Mouse (Mus musculus) c-Kit-negative CD71-positive TER-119-positive erythroid progenitor cells, embryonic 14.5 days (primary cell): ENCODE results near the gene Rbm20.

Experiments
- DNase-seq: peaks from one replicate; pipeline ENCODE4 v3.0.0-alpha.2; 2013; ENCODE audit warnings: low read depth, low spot score

The Rbm20 gene

DNA sequence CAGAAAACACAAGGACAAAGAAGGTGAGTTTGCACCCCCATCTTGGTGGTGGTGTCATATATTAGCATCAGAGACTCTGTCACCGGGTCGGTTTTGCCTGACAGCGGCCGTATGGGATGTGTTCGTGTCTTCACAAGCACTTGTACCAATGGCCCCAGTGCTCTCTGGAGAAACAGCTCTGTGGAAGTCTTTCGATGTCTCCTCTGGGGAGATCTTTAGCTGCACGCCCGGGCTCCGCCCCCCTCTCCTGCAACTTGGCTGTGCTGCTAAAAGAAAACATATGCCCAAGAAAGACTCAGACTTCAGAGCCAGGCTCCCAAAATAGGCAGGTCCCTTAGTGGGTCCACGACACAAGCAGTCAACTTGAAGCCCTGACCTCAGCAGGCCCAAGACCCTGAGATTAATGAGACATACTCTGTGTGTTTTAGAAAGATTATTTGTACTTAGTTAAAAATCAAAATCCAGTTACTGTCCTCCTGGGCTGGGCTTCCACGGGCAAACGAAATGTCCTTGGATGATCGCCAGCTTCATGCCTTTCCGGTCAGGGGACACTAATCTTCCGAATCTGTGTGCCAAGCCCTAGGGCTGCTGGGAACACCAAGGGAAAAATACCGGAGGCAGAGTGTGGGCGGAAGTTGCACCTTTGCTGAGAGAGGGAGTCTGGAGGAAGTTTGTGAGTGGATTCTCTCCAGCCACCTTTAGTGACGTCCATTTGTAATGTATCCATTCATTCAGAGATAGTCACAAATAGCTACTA, 173.2 kb downstream of the Rbm20 start:
- no peak for DNase-seq

DNA sequence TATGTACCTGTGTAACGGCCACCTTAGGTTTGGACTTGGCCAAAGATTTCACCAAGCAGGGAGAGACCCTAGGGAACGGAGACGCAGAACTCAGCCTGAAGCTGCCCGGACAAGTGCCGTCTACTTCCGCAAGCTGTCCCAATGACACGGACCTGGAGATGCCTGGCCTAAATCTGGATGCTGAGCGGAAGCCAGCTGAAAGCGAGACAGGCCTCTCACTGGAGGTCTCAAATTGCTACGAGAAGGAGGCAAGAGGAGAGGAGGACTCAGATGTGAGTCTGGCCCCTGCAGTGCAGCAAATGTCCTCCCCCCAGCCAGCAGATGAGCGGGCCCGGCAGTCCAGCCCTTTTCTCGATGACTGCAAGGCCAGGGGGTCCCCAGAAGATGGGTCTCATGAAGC, 174.2 kb downstream of the Rbm20 start:
- no peak for DNase-seq

- no peak for DNase-seq
Observed at GRCm38 (mm10) chr19:53851826-53852698, 175.0 kb downstream of the Rbm20 start.

GRCm38 (mm10) chr19:53852699-53853451, 175.8 kb downstream of the Rbm20 start:
- no peak for DNase-seq

DNA sequence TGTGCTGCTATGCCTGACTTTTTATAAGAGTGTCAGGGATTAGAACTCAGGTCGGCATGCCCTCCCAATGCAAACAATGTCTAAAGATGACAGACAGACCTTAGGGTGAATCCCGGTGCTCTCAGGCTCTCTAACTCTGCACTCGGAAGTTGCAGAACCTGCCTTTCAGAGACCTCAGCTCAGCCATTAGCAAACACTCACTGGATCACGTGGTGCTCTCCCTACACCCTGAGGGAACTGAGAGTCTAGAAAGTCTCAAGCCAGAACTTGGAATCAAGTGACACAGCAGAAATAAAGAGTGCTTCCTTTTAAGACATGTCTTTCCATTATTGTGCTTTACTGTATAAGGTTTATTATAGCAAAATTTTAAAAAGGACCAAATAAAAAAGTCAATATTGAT, 177.9 kb downstream of the Rbm20 start:
- DNase-seq = no peak

DNA sequence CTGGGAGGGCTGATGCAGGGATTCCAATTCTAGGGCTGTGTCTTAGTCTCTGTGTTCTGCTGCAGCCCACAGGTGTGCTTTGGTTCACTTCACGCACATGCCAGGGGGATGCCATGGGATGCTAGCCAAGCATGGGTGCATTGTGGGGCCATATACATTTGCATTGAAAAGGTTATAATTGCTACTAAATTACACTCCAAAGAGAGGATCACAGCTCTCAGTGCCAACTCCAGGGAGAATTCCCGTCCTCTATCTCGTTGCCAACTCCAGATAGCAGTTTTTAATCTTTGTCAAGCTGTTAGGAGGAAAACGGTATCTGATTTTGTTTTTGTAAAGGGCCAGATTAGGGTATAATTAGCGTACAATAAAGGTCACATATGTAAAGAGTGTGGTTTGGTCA, 178.7 kb downstream of the Rbm20 start:
- DNase-seq = no peak

DNA sequence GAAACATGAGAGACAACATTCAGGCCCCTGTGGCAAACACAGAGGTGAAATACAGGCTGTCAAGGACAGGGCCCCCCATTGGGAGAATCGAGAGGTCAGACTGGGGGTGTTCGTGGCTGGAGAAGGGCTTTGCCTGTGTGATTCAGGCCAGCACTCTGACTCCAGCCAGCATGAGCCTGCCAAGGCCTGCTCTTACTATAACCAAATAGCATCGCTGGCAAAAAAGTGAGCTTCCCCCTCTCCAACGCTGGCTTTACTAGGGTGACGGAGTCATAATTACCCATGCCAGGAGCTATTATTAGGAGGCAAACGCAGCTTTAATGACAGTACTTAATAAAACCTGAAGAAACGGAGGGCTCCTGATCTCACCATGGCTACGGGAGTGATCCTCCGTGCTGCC, 179.7 kb downstream of the Rbm20 start:
- no peak for DNase-seq

GRCm38 (mm10) chr19:53857962-53858361, 180.9 kb downstream of the Rbm20 start:
- no peak for DNase-seq

- DNase-seq = no peak
Observed at GRCm38 (mm10) chr19:53859149-53859548, 182.0 kb downstream of the Rbm20 start.

GRCm38 (mm10) chr19:53859593-53859992, 182.5 kb downstream of the Rbm20 start:
- no peak for DNase-seq

DNA sequence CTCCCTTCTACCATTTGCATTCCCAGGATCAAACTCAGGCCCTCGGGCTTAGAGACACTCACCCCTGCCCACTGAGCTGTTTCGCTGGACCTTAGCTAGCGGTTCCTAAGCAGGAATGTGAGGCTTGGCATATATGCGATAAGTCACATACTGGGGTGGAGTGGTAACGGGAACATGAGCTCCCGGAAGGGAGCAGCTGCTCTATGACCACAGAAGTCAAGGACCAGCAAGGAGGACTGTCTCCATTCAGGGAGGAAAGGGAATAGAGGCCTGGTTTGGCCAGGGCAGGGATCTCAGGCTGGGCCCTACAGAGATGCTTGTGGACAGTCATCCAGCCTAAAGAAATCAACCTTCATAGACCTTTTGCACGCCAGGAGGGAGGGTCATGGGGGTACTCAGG, 184.2 kb downstream of the Rbm20 start:
- no peak for DNase-seq

DNA sequence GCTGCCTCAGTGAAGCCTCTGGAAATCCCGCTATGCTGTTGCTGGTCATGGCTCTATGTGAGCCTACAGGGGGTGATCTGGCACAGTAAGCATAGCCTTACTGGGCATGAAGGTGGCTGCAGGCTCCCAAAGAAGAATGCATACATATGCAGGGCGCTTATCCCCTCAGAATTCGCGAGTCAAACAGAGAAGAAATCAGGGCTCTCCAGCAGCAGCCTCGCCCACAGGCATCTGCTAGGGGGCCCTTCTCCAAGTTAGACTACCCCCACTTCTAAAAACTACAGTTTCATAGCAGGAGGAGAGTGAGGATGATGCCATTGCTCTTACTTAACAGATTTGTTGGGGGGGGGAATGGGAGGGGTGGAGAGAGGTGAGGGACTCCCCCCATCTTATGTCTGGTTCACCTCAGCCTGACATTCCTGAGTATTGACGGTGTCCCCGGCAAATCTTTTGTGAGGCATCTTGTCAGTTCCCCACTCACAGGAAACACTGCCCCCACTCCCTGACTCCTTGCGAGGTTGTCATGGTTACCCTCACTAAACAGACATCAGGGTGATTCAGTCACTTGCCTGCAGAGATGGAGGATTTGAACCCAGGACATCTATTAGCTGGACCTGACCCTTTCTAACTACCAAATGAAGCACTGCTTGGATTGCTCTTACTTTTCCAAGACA, 185.6 kb downstream of the Rbm20 start:
- DNase-seq = no peak

GRCm38 (mm10) chr19:53867238-53867637, 190.1 kb downstream of the Rbm20 start:
- DNase-seq = no peak

DNA sequence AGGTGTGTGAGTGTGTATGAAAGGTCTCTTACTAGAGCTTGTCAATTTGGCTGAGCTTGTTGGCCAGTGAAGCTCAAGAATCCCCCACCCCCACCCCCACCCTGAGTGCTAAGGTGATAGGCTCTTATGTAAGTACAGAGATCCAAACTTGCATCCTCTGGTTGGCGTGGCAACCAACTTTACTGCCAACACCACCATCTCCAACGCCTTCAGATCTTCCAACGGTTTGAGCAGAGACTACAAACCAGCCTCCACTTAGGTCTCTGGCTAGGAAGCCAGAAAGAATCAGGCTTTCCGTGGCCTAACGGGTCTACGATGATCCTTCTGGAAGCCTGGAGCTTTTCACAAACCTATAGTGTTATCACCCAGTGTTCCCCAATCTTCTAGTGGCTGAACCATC, 191.0 kb downstream of the Rbm20 start:
- no peak for DNase-seq

DNA sequence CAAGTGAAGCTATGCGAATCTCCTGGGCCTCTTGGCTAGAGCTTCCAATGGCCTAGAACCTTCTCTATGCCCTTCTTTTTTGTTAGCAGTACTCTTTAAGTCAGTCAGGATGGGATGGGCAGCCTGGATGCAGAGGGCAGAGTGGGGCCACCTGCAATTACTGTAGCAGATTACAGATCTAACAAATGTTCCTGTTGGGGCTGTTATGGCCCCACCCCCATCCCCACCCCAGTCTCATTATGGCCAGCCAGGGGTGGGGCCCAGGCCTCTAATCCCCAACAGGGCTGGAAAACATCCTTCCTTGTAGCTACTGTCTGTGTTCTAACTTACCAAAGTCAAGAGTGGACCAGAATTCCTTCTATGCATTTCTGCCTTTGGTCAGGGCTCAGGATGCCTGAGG, 191.7 kb downstream of the Rbm20 start:
- DNase-seq = no peak

GRCm38 (mm10) chr19:53869427-53870385, 192.6 kb downstream of the Rbm20 start:
- DNase-seq = no peak

DNA sequence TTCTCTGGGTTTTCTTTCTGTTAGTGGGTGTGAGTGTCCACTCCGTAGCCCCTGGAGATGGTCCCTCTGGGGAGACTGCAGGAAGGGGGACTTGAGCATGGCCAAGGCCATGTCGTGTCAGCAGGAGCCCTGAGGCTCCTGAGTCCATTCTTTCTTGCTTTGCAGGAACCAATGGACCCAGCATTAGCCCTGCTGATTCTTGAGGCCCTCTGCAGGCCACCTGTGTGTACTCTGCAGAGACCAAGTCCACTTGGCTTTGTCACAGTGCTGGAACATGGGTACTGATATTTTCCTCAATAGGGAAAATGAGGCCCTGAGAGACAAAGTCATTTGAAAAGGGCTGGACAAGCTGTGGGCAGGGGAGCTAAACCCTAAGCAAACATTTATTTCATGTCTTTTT, 193.5 kb downstream of the Rbm20 start:
- no peak for DNase-seq

DNA sequence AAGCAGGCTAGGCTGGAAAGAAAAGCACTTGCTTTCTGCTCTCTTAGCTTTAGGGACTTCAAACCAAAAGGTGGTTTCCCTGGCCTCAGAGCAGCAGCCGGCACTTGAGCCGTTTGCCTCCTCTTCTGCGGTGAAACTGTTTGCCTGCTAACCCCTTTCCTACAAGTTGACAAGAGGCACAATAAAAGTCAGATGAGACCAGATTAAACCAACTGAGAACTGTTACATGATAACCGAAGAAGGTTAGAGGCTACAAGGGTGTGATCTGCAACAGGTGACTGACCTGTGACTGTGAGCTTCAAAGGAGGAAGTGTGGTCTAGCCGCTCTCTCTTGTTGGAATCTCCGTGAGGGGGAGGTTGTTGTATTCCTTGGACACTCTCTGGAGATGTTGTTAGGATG, 194.4 kb downstream of the Rbm20 start:
- no peak for DNase-seq

- DNase-seq = no peak
Observed at GRCm38 (mm10) chr19:53872994-53873713, 196.0 kb downstream of the Rbm20 start.

GRCm38 (mm10) chr19:53875246-53875645, 198.1 kb downstream of the Rbm20 start:
- no peak for DNase-seq
